Mouse (Mus musculus): ENCODE measurements around the gene Pdpr. TPM values are rescaled to one million over a fixed set of nuclear protein-coding genes. Genes with fewer than 3 reads are reported as not detected.
"Not testable (repeated sequence)": the region's sequence is repeated elsewhere in the genome, so short reads cannot be mapped to it uniquely, and the experiment has no call there.

Pdpr gene
- 10 to 100 TPM; 26.9 to 27.5 TPM for total RNA-seq (2021)

DNA sequence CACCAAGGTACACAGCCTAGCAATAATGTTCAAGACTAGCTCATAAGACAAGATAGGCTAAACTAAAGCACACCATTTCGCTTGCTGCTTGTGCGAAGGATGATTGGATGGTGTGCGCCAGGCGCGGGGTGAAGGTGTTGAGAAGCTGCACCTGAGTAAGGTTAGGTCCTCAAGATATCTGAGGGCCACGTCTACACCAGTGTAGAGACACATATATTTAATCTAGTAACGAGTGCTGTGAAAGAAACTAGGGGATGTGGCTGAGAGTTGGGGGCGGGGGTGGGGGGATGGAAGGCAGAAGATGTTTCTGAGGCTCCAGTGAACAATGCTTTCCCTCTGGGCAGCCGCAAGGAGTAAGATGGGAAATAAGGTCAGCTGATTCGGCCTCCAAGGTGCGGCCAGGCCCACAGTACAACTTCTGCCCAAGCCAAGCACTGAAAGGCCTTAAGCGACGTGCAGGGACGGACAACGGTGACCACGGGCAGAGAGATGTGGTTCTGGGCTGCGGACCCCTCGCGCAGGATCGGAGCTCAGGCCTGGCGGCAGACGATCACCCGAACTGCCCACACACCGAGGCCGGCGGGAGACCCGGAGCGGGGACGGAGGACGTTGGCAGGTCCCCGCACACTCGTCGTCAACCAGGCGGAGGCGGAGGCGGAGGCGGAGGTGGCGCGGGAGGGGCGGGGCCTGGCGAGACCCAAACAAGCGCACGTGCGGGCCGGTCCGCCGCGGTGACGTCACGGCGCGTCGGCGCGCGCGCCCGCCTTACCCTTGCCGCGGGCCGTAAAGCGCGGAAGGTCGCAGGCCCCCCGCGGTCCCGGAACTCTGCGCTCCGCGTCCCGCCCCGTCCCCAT, at the start of gene Pdpr:
TSS of gene Pdpr (plus strand) at position 766 of the 854 bp plus-strand sequence.
- intact Hi-C loops (cut with DNase I): loop anchor here (5.0 kb wide), 1 partner anchor 97 kb away; the partner anchor contains the start of gene Ddx19a
- DNase-seq (ENCODE audit: low spot score in 2 of 2): peak; percentile 91 to 92

DNA sequence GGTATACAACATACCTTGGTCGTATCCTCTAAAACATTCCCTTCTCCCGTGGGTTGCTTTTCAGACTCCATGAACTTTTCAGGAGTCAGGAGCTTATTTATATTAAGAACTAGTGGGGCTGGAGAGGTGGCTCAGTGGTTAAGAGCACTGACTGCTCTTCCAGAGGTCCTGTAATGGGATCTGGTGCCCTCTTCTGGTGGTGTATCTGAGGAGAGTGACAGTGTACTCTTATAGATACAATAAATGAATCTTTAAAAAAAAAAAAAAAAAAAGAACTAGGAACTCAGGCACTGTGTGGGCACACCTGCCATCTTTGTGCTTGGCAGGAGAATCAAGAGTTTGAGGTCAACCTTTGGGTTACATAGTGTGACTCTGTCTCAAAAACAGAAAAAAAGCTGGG, 45.7 kb upstream of the Pdpr start:
- DNase-seq (ENCODE audit: low spot score in 2 of 2): no peak
- intact Hi-C loops (cut with DNase I): no loop called here

- intact Hi-C loops (cut with DNase I): no loop called here
Measured at GRCm38 (mm10) chr8:111049106-111049505, 45.3 kb upstream of the Pdpr start.

GRCm38 (mm10) chr8:111053827-111054518, 40.5 kb upstream of the Pdpr start:
- intact Hi-C loops (cut with DNase I): no loop called here
- no peak for DNase-seq (ENCODE audit: low spot score in 2 of 2)

More at GRCm38 (mm10) chr8:111049106-111049505, 45.3 kb upstream of the Pdpr start:
- no peak for DNase-seq (ENCODE audit: low spot score in 2 of 2)

DNA sequence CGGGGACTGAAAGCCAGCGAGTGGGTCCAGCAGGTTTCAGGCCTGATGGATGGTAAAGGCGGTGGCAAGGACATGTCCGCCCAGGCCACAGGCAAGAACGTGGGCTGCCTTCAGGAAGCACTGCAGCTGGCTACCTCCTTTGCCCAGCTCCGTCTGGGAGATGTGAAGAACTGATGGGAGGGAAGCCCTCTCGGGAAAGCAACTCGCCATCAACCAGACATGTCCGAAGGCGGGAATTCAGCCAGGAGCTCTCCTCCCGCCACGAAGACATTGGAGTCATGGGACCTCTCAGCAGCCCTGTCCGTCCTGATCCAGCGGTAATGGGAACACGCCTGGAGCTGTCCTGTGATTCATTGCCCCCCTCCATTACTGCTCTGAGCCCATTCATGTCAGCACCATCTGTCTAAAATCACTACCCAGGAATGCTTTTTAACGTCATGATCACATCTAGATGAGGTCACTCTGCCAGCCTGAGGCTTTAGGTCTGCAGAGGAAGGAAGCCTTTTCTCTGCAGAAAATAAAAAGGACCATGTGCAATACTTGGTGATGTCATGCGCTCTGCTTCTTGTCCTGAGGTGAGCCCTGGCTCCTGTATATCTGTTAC, 39.3 kb upstream of the Pdpr start:
- DNase-seq (ENCODE audit: low spot score in 2 of 2): no peak
- intact Hi-C loops (cut with DNase I): no loop called here

- intact Hi-C loops (cut with DNase I): loop anchor here (1.0 kb wide), 1 partner anchor 35 kb away; no protein-coding TSS in a partner anchor
- no peak for DNase-seq (ENCODE audit: low spot score in 2 of 2)
Measured at GRCm38 (mm10) chr8:111055661-111056060, 38.8 kb upstream of the Pdpr start.

DNA sequence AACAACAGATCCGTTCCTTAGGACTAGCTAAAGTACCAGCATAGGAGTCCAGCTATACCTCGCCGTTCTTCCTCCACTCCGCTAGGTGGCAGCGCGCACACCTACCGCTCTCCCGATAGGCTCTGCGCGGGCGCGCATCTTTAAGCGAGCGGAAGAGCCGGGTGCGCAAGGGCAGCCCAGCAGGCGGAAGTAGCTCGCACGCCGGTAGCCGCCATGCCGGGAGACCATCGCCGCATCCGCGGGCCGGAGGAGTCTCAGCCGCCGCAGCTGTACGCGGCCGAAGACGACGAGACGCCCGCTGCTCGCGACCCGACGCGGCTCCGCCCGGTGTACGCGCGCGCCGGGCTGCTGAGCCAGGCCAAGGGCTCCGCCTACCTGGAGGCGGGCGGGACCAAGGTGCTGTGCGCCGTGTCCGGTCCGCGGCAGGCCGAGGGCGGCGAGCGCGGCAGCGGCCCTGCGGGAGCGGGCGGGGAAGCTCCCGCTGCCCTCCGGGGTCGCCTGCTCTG, 38.2 kb upstream of the Pdpr start, which contains the start of gene Exosc6:
TSS of gene Exosc6 (plus strand) at position 182 of the 506 bp plus-strand sequence.
- DNase-seq (ENCODE audit: low spot score in 2 of 2): peak; percentile 95
- intact Hi-C loops (cut with DNase I): loop anchor here (1.0 kb wide), 1 partner anchor 34 kb away; no protein-coding TSS in a partner anchor

GRCm38 (mm10) chr8:111056691-111057293, 37.6 kb upstream of the Pdpr start:
- peak; percentile 33 to 40 for DNase-seq (ENCODE audit: low spot score in 2 of 2)
- intact Hi-C loops (cut with DNase I): loop anchor here (1.0 kb wide), 1 partner anchor 34 kb away; no protein-coding TSS in a partner anchor

DNA sequence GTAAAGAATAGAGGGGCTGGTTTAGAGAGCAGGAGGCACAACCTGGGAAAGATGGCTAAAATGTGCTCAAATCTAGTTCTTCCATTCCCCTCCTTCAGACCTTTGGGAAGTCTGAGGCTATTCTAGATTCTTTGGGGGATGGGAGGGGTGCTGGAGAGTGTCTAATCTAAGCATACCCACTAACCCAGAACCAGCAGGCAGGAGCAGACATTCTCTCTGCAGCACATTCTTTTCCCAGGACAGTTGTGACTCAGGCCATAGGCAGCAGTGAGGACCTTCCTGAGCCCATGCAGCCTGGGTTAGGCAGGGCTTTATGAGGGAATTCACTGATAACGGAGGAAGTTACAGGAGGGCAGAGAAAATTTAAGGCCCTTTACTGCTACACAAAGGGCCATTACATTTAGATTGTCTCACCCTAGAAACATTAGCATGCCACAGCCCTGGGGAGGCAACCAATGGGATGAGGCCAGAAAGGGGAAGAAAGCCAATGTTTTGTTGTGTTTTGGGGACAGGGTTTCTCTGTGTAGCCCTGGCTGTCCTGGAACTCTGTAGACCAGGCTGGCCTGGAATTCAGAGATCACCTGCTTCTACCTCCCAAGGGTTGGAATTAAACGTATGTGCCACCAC, 35.4 kb upstream of the Pdpr start:
- intact Hi-C loops (cut with DNase I): no loop called here
- DNase-seq (ENCODE audit: low spot score in 2 of 2): no peak

DNA sequence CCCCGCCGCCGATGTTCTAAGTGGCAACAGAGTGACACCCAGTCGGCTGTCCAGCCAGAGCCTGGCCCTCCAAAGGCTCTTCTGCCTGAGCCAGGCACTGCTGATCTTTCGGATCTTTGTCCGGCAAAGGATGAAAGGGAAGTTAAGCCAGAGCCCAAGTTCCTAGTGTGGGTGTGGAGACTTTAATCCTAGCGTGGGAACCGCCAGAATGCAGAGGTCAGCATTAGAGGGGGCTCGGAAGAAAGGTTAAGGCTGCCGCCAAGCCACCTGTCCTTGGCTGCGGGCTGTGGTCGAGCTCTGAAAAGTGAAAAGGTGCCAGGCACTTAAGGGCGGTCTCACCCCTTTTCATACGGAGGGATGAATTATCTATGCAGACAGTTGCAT, 32.8 kb upstream of the Pdpr start:
- no peak for DNase-seq (ENCODE audit: low spot score in 2 of 2)
- intact Hi-C loops (cut with DNase I): no loop called here

DNA sequence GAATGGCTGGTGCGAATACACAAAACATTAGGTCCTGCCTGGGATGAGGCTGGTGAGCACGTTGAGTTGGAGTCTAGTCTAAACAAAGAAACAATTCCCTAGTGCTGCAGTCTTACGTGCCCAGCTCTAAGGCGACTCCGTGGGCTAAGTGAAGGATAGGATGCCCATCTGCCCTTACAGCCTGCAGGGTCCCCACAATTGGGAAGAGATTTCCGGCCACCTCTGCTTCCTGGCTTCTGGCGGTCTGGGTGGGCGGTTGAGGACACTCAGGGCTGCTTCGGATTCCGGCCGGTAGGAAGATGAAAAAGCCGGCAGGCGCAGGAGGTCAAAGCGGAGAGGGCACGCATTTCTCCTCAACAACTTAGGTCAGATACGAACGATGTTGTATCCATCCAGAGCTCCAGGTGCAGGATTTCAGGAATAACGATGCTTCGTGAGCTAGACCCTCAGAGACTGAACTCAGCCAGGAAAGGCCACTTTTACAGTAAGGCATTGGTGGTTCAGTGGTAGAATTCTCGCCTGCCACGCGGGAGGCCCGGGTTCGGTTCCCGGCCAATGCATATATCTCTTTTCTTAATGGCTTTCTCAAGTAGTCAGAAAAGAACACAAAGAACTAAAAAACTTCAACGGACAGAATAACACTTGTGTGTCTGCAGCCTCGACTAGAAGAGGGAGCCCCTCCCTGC, 32.2 kb upstream of the Pdpr start:
- intact Hi-C loops (cut with DNase I): no loop called here
- DNase-seq (ENCODE audit: low spot score in 2 of 2): peak; percentile 95 to 97

DNA sequence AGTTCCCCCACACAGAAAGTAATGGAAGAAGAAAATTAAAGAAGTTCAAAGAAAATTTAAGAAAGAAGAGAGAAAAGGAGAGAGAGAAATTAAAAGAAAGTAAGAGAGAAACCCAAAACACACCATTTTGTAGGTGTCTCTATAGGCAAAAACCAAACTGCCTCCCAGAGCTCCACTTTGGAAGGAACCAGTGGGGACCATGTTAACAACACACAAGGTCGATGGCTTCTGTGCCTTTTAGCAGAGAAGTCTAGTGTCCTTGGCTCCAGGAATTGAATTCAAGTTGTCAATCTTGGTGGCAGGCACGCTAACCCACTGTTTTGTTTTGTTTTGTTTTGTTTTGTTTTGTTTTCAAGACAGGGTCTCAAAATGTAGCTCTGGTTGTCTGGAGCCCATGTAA, 31.5 kb upstream of the Pdpr start:
- intact Hi-C loops (cut with DNase I): no loop called here
- DNase-seq (ENCODE audit: low spot score in 2 of 2): no peak

- intact Hi-C loops (cut with DNase I): no loop called here
- DNase-seq (ENCODE audit: low spot score in 2 of 2): no peak
Measured at GRCm38 (mm10) chr8:111066308-111066707, 28.1 kb upstream of the Pdpr start.

DNA sequence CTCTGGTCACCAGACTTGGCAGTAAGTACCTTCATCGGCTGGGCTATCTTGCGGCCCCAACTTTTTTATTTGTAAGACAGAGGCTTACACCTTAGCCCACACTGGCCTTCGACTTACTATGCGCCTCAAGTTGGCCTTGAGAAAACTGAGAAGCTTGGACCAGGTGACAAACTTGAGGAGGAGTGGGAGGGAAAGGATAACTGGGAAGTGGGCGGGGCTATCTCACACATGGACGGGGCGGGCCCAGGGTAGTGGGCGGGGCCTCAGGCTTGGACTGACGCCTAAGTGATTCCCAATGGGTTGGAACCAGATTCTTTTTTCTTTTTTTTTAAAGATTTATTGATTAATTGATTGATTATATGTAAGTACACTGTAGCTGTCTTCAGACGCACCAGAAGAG, 27.0 kb upstream of the Pdpr start:
- intact Hi-C loops (cut with DNase I): no loop called here
- no peak for DNase-seq (ENCODE audit: low spot score in 2 of 2)

GRCm38 (mm10) chr8:111068660-111069059, 25.8 kb upstream of the Pdpr start:
- not testable (repeated sequence) for DNase-seq (ENCODE audit: low spot score in 2 of 2)

GRCm38 (mm10) chr8:111075926-111076325, 18.5 kb upstream of the Pdpr start:
- peak; percentile 50 to 87 for DNase-seq (ENCODE audit: low spot score in 2 of 2)
- intact Hi-C loops (cut with DNase I): no loop called here

More at GRCm38 (mm10) chr8:111068660-111069059, 25.8 kb upstream of the Pdpr start:
- intact Hi-C loops (cut with DNase I): not testable (repeated sequence)

- intact Hi-C loops (cut with DNase I): no loop called here
Measured at GRCm38 (mm10) chr8:111079461-111079860, 15.0 kb upstream of the Pdpr start.

DNA sequence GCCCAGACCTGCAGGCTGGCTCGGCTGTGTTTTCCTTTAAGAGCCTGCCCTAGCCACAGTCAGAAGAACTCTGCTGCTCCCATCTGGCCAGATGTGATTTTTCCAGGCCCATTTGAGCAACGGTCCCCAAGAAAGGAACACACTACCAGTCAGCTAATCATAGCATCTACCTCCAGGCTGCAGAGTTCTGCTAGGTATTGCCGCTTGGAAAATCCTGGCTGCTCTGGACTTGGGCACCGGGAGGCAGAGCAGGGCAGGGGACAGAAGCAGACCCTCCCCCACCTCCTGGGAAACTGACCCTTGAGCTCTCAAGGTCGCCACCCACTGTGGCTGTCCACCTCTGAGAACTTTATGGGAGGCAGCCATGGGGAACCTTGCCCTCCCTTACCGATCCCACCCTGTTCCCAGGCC, 14.6 kb upstream of the Pdpr start:
- intact Hi-C loops (cut with DNase I): no loop called here
- no peak for DNase-seq (ENCODE audit: low spot score in 2 of 2)

More at GRCm38 (mm10) chr8:111079461-111079860, 15.0 kb upstream of the Pdpr start:
- no peak for DNase-seq (ENCODE audit: low spot score in 2 of 2)

Data from left cerebral cortex, postnatal 25 days (tissue).